Mouse (Mus musculus) kidney, embryonic 14.5 days (tissue): ENCODE measurements at regions not wholly inside any gene's neighbourhood (a gene's known extent, or its start where the extent isn't known, plus 50 kb on each side); places are given as distances from the start of the nearest gene placed in this dataset.
A peak's percentile ranks its signal among the peaks of the same experiment; 100 is the strongest.

Experiments
- ATAC-seq: fragments of 200-750 bp; cut with Nextera tagmentation; 2 replicates; pipeline ENCODE4 v1.8.0; 2017; ENCODE audit warnings: moderate number of reproducible peaks, mild to moderate bottlenecking, moderate TSS enrichment, moderate library complexity; ENCODE audit not compliant: low FRiP score, low TSS enrichment
- H3K27ac ChIP-seq: fragments of 300-500 bp; sonication (generic); 2 replicates; pipeline ENCODE4 v1.5.1; 2014; ENCODE audit warnings: low read depth, mild to moderate bottlenecking, low read length, moderate library complexity, mixed read lengths
- H3K27me3 ChIP-seq: fragments of 300-500 bp; sonication (generic); 2 replicates; pipeline ENCODE4 v1.6.1; 2014; ENCODE audit warnings: mild to moderate bottlenecking, low read length; ENCODE audit not compliant: control insufficient read depth, insufficient read depth
- H3K36me3 ChIP-seq: fragments of 300-500 bp; sonication (generic); 2 replicates; pipeline ENCODE4 v1.6.1; 2014; ENCODE audit warnings: low read length, mixed read lengths; ENCODE audit not compliant: control insufficient read depth, insufficient read depth
- H3K4me1 ChIP-seq: fragments of 300-500 bp; sonication (generic); 2 replicates; pipeline ENCODE4 v1.6.1; 2014; ENCODE audit warnings: low read length, mixed read lengths; ENCODE audit not compliant: control insufficient read depth, insufficient read depth
- H3K4me2 ChIP-seq: fragments of 300-500 bp; sonication (generic); replicated peaks from 2 replicates; pipeline ENCODE4 v1.6.1; 2014; ENCODE audit warnings: low read depth, mild to moderate bottlenecking, low read length
- H3K4me3 ChIP-seq: fragments of 300-500 bp; sonication (generic); 2 replicates; pipeline ENCODE4 v1.5.1; 2014; ENCODE audit warnings: mild to moderate bottlenecking, low read length
- H3K9ac ChIP-seq: fragments of 300-500 bp; sonication (generic); 2 replicates; pipeline ENCODE4 v1.6.1; 2014; ENCODE audit warnings: low read depth, mild to moderate bottlenecking, low read length, moderate library complexity
- H3K9me3 ChIP-seq: fragments of 300-500 bp; sonication (generic); 2 replicates; pipeline ENCODE4 v1.6.1; 2016; ENCODE audit warnings: low read length; ENCODE audit not compliant: control insufficient read depth
- WGBS: fragments of 180-500 bp; shearing (Covaris S2); extraction: QIAGEN DNeasy Blood & Tissue Kit; methylation state at CpG from one replicate; pipeline ENCODE4 v1.1.7; 2014; 5-methylcytosine and 5-hydroxymethylcytosine counted together

- H3K4me3 ChIP-seq, result no peak overlapping the region
- H3K27ac ChIP-seq, result no peak overlapping the region
- H3K9ac ChIP-seq, result no peak overlapping the region
- 69% methylated on average over 8 of the region's 8 CpGs for WGBS
- no peaks in the 10 kb centered on the region for H3K9me3 ChIP-seq
- no peaks in the 10 kb centered on the region for H3K4me1 ChIP-seq
- ATAC-seq, result no peak
- H3K27me3 ChIP-seq, result no peaks in the 10 kb centered on the region
- H3K4me2 ChIP-seq, result no peak overlapping the region
- no peaks in the 10 kb centered on the region for H3K36me3 ChIP-seq
Observed at GRCm38 (mm10) chr8:90535515-90536156, 187.5 kb upstream of the Tox3 start.

DNA sequence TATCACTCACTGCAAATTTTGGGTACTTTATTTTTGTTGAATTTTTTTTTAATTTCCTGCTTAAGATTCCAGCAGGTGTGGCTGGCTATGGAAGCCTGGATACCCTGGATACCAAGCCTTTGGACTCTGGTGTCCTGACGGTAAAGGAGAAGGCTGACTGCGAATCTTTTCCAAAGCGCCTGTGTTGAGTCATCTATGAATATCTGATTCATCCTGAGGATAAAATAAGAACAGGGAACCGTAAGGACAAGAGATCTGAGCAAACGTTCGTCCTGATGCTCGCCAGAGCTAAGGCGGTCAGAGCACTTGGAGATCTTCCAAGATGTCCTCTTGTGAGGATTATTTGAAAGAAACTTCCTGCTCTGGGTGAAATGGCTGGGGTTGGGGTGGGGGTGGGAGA is 173.2 kb upstream of the Tox3 start:
- Histone ChIP-seq H3K4me3 (no peak overlapping the region), H3K36me3 (no peaks in the 10 kb centered on the region), H3K9me3 (no peaks in the 10 kb centered on the region), H3K27me3 (no peaks in the 10 kb centered on the region), H3K27ac (no peak overlapping the region), H3K4me2 (no peak overlapping the region), H3K4me1 (no peaks in the 10 kb centered on the region), H3K9ac (no peak overlapping the region)
- 77% methylated on average over 8 of the region's 8 CpGs for WGBS
- ATAC-seq, result no peak

- Histone ChIP-seq H3K27ac (no peak overlapping the region), H3K9ac (no peak overlapping the region), H3K4me3 (no peak overlapping the region), H3K4me2 (no peak overlapping the region), H3K27me3 (no peaks in the 10 kb centered on the region), H3K9me3 (no peaks in the 10 kb centered on the region), H3K4me1 (no peaks in the 10 kb centered on the region), H3K36me3 (no peaks in the 10 kb centered on the region)
- 22% methylated on average over 4 of the region's 4 CpGs for WGBS
- peak; percentile 57; the same call in 1 of the 2 replicates for ATAC-seq
Observed at GRCm38 (mm10) chr8:90520186-90520585, 172.0 kb upstream of the Tox3 start.

- 80% methylated on average over 6 of the region's 6 CpGs for WGBS
- no peak for ATAC-seq
Observed at GRCm38 (mm10) chr8:90519567-90519966, 171.4 kb upstream of the Tox3 start.

GRCm38 (mm10) chr8:90514191-90514590 is 166.0 kb upstream of the Tox3 start:
- Histone ChIP-seq H3K4me1 (no peaks in the 10 kb centered on the region), H3K9ac (no peak overlapping the region), H3K27ac (no peak overlapping the region), H3K4me2 (no peak overlapping the region), H3K27me3 (no peaks in the 10 kb centered on the region), H3K36me3 (no peaks in the 10 kb centered on the region), H3K9me3 (no peaks in the 10 kb centered on the region), H3K4me3 (no peak overlapping the region)
- WGBS, result 81% methylated on average over 3 of the region's 3 CpGs
- no peak for ATAC-seq

More at GRCm38 (mm10) chr8:90519567-90519966, 171.4 kb upstream of the Tox3 start:
- Histone ChIP-seq H3K9ac (no peak overlapping the region), H3K36me3 (no peaks in the 10 kb centered on the region), H3K9me3 (no peaks in the 10 kb centered on the region), H3K27me3 (no peaks in the 10 kb centered on the region), H3K4me3 (no peak overlapping the region), H3K4me1 (no peaks in the 10 kb centered on the region), H3K4me2 (no peak overlapping the region), H3K27ac (no peak overlapping the region)

- Histone ChIP-seq H3K36me3 (no peaks in the 10 kb centered on the region), H3K9ac (no peak overlapping the region), H3K4me2 (no peak overlapping the region), H3K9me3 (no peaks in the 10 kb centered on the region), H3K27me3 (no peaks in the 10 kb centered on the region), H3K27ac (no peak overlapping the region), H3K4me1 (no peaks in the 10 kb centered on the region), H3K4me3 (no peak overlapping the region)
- ATAC-seq, result no peak
- WGBS, result 81% methylated on average over 4 of the region's 4 CpGs
Observed at GRCm38 (mm10) chr8:90513601-90514000, 165.5 kb upstream of the Tox3 start.

DNA sequence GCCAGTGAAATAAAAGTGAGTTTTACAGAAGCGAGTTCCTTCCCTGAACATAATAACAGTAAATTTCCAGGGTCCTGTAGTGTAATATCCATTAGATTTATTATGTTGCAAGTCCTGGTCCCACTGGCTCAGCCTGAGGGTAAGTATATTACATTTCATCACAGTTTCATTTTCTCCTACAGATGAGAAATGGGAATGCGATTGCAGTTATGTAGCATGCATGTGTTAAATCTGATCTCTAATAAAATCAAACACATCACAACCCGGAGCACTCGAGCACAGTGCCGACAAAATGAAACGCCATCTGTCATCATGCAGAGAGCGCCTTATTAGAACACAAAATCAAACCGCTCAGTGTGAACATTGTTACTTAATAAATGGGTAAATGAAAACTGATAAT is 165.0 kb upstream of the Tox3 start:
- Histone ChIP-seq H3K4me1 (no peaks in the 10 kb centered on the region), H3K4me2 (no peak overlapping the region), H3K9ac (no peak overlapping the region), H3K36me3 (no peaks in the 10 kb centered on the region), H3K4me3 (no peak overlapping the region), H3K9me3 (no peaks in the 10 kb centered on the region), H3K27me3 (no peaks in the 10 kb centered on the region), H3K27ac (no peak overlapping the region)
- ATAC-seq, result no peak
- 83% methylated on average over 8 of the region's 8 CpGs for WGBS

DNA sequence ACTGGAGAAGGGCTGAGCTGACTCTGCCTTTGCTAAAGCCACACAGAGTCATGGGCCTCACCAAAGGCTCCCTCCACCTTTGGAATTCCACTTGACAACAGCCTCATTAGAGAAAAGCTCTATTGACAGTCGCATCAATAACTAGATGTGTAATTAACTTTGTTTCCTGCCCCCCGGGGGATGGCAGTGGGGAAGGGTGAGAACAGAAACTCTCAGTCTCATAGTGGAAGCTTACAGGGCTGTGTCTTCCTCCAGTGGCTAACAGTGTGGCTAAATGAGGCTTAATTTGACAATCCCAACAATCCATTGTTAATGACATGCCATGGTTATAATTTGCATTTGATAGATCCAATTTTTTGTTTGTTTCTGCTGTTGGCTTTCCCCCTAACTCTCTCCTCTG is 164.5 kb upstream of the Tox3 start:
- WGBS, result 17% methylated on average over 2 of the region's 2 CpGs
- Histone ChIP-seq H3K4me3 (no peak overlapping the region), H3K36me3 (no peaks in the 10 kb centered on the region), H3K9me3 (no peaks in the 10 kb centered on the region), H3K4me2 (no peak overlapping the region), H3K9ac (no peak overlapping the region), H3K4me1 (no peaks in the 10 kb centered on the region), H3K27me3 (no peaks in the 10 kb centered on the region), H3K27ac (no peak overlapping the region)
- no peak for ATAC-seq

GRCm38 (mm10) chr8:90504521-90504920 is 156.4 kb upstream of the Tox3 start:
- H3K9me3 ChIP-seq, result no peaks in the 10 kb centered on the region
- ATAC-seq, result no peak
- 86% methylated on average over 5 of the region's 5 CpGs for WGBS

More at GRCm38 (mm10) chr8:90504521-90504920, 156.4 kb upstream of the Tox3 start:
- Histone ChIP-seq H3K27me3 (no peaks in the 10 kb centered on the region), H3K27ac (no peak overlapping the region), H3K9ac (no peak overlapping the region), H3K36me3 (no peaks in the 10 kb centered on the region), H3K4me2 (no peak overlapping the region), H3K4me3 (no peak overlapping the region), H3K4me1 (no peaks in the 10 kb centered on the region)
